Mouse (Mus musculus) heart, embryonic 16.5 days (tissue): Measurements from ENCODE around the gene Acp7. TPM values are rescaled to one million over a fixed set of nuclear protein-coding genes. Genes with fewer than 3 reads are reported as not detected.

ENCODE experiments used
- ATAC-seq: fragments of 200-750 bp; cut with Nextera tagmentation; replicated peaks from 2 replicates; pipeline ENCODE4 v1.8.0; 2017; ENCODE audit warnings: moderate number of reproducible peaks; ENCODE audit not compliant: insufficient read depth, low FRiP score; ENCODE audit errors: extremely low read depth
- H3K27ac ChIP-seq: fragments of 300-500 bp; sonication (generic); 2 replicates; pipeline ENCODE4 v1.5.1; 2014; ENCODE audit warnings: mild to moderate bottlenecking, low read length, control low read depth, moderate library complexity
- H3K27me3 ChIP-seq: fragments of 300-500 bp; sonication (generic); 2 replicates; pipeline ENCODE4 v1.6.1; 2014; ENCODE audit warnings: low read length, mixed read lengths; ENCODE audit not compliant: control insufficient read depth, insufficient read depth
- H3K36me3 ChIP-seq: fragments of 300-500 bp; sonication (generic); 2 replicates; pipeline ENCODE4 v1.6.1; 2014; ENCODE audit not compliant: control insufficient read depth, insufficient read depth
- H3K4me1 ChIP-seq: fragments of 300-500 bp; sonication (generic); 2 replicates; pipeline ENCODE4 v1.6.1; 2014; ENCODE audit warnings: low read length, mixed read lengths; ENCODE audit not compliant: control insufficient read depth, insufficient read depth
- H3K4me2 ChIP-seq: fragments of 300-500 bp; sonication (generic); 2 replicates; pipeline ENCODE4 v1.6.1; 2014; ENCODE audit warnings: low read depth, mild to moderate bottlenecking, control low read depth, low read length
- H3K4me3 ChIP-seq: fragments of 300-500 bp; sonication (generic); 2 replicates; pipeline ENCODE4 v1.5.1; 2014; ENCODE audit warnings: mild to moderate bottlenecking, control low read depth, low read length
- H3K9ac ChIP-seq: fragments of 300-500 bp; sonication (generic); 2 replicates; pipeline ENCODE4 v1.6.1; 2014; ENCODE audit warnings: low read length, control low read depth
- H3K9me3 ChIP-seq: fragments of 300-500 bp; sonication (generic); replicated peaks from 2 replicates; pipeline ENCODE4 v1.6.1; 2016; ENCODE audit warnings: low read length; ENCODE audit not compliant: control insufficient read depth
- WGBS: fragments of 180-500 bp; shearing (Covaris S2); extraction: QIAGEN DNeasy Blood & Tissue Kit; methylation state at CpG from one replicate; pipeline ENCODE4 v1.1.7; 2014; 5-methylcytosine and 5-hydroxymethylcytosine counted together
- polyA plus RNA-seq: library from polyadenylated mRNA; unstranded; fragments of >200 nt; fragmentation: Nextera tagmentation; extraction: Ambion mirVana; gene quantifications from 2 replicates; pipeline ENCODE4 v1.2.1, GENCODE M21; 2015

Gene Acp7
- polyA plus RNA-seq, 1 experiment from 2014 or later, result not detected

DNA sequence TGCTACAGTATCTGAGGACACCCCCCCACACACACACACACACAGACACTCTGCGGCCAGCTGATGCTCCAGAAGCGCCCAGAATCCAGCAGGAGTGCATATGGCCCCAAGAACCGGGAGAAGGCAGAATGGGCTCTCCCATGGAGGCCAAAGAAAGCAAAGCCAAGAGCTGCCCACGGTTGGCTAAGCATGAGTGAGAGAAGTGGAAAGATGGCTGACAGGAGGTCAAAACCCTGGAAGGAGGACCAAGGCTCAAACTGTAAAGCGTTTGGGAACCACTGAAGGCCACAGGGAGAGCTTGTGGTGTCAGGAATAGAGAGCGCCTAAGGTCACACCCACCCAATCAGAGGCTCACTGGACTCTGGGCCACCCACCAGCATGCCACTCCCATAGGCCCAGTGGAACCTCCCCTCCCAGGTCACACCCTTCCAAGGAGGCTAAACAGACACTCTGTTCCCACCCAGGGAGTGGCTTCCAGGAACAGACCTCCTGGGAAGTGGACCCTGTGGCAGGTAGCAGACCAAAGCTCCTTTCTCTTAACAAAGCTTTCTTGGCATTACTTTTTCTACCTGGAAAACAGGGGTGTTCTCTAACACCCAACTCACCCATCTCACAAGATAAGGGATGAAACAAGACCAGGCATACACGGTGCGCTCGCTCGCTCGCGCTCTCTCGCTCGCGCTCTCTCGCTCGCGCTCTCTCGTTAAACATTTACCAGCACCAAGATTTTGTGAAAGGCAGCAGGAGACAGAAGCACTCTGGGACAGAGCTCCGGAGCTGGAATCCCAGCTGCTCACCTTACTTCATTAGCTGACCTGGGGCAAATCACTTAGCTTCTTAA, 34.5 kb downstream of the Acp7 start:
- H3K9me3 ChIP-seq, result no peaks in the 10 kb centered on the region
- H3K4me3 ChIP-seq, result peak overlapping the region; percentile 78
- H3K36me3 ChIP-seq, result no peaks in the 10 kb centered on the region
- peak overlapping the region; percentile 83 for H3K4me2 ChIP-seq
- 48% methylated on average over 20 of the region's 20 CpGs for WGBS
- H3K27me3 ChIP-seq, result no peaks in the 10 kb centered on the region
- peak overlapping the region; percentile 7; the same call in 1 of the 2 replicates for H3K27ac ChIP-seq
- H3K4me1 ChIP-seq, result peaks cover 48% of the 10 kb centered on the region
- ATAC-seq, result no peak
- peak overlapping the region; percentile 86 for H3K9ac ChIP-seq

GRCm38 (mm10) chr7:28595751-28596435, 35.2 kb downstream of the Acp7 start:
- Histone ChIP-seq H3K4me2 (peak overlapping the region; percentile 83), H3K27ac (no peak overlapping the region), H3K27me3 (no peaks in the 10 kb centered on the region), H3K9ac (peak overlapping the region; percentile 11; the same call in 1 of the 2 replicates), H3K9me3 (no peaks in the 10 kb centered on the region), H3K36me3 (no peaks in the 10 kb centered on the region), H3K4me3 (no peak overlapping the region; the same call in 1 of the 2 replicates), H3K4me1 (peaks cover 44% of the 10 kb centered on the region)
- no peak for ATAC-seq
- WGBS, result 67% methylated on average over 8 of the region's 8 CpGs

DNA sequence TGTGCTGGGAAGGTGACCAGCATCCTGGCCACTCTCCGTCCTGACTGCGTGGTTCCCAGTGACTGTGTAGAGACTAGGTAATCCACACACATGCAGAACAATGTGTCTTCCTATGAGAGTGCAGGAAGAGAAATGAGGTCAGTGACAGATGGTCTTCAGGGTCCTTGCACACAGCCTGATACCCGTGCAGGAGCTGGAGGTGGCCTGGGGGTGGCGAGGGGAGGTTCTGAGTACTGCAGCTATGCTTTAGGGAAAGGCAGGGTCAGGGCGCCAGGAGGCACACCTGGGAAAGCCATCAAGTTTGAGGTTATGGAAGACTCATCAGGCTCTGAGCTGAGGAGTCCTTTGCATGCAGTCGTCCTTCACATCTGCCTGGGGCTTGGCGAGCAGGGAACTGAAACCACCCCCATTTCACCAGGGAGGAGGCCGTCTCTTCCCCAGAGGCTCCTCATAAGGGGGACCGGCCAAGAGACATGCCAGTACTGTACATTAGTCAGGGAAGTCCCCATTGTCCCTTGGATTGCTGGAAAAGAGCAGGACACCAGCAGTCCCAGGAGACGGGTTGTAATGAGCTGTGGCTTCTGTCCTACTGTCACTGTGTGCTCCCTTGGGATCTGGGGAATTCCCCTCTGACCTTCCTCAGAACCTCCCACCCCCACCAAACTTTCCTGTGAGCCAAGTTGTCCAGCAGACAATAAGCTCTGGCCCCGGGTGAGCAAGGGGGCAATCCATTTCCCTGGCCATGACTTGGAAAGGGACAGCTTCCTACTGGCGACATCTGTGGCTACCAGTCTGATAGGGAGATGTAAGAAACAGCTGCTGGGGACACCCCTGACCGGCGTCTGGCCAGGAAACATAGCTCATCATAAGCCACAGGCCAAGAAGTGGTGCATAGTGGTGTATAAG, 37.7 kb downstream of the Acp7 start:
- no peak overlapping the region; the same call in 1 of the 2 replicates for H3K9ac ChIP-seq
- H3K4me2 ChIP-seq, result no peak overlapping the region
- no peak for ATAC-seq
- H3K9me3 ChIP-seq, result no peaks in the 10 kb centered on the region
- WGBS, result 38% methylated on average over 14 of the region's 14 CpGs
- H3K27me3 ChIP-seq, result no peaks in the 10 kb centered on the region
- peaks cover 46% of the 10 kb centered on the region for H3K4me1 ChIP-seq
- H3K4me3 ChIP-seq, result no peak overlapping the region
- no peaks in the 10 kb centered on the region for H3K36me3 ChIP-seq
- H3K27ac ChIP-seq, result peak overlapping the region; percentile 28

DNA sequence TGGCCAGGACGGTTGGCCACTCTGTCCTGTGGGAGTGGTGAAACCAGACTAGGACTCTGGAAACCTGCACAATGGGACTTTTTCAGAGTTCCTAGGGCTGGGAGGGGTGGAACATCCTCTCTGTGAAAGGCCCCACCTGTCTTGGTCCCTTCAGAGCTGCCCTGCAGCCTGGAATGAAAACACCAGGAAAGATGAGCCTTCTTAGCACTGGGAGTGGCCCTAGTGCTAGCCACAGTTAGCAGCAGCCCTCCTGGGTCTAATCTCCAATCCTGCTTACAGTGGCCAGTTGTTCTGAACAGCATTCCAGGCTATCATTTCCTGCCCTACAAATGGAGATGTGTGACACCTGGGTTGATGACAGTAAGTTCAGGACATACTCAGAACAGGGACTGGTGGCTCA, 39.3 kb downstream of the Acp7 start:
- H3K27me3 ChIP-seq, result no peaks in the 10 kb centered on the region
- H3K9ac ChIP-seq, result no peak overlapping the region
- H3K27ac ChIP-seq, result no peak overlapping the region
- ATAC-seq, result no peak
- H3K4me1 ChIP-seq, result peaks cover 57% of the 10 kb centered on the region
- no peak overlapping the region for H3K4me2 ChIP-seq
- no peak overlapping the region for H3K4me3 ChIP-seq
- H3K9me3 ChIP-seq, result no peaks in the 10 kb centered on the region
- no peaks in the 10 kb centered on the region for H3K36me3 ChIP-seq
- 50% methylated on average over 1 of the region's 1 CpGs for WGBS

GRCm38 (mm10) chr7:28587644-28588043, 43.5 kb downstream of the Acp7 start:
- H3K9ac ChIP-seq, result peak overlapping the region; percentile 27
- H3K4me1 ChIP-seq, result peaks cover 53% of the 10 kb centered on the region

DNA sequence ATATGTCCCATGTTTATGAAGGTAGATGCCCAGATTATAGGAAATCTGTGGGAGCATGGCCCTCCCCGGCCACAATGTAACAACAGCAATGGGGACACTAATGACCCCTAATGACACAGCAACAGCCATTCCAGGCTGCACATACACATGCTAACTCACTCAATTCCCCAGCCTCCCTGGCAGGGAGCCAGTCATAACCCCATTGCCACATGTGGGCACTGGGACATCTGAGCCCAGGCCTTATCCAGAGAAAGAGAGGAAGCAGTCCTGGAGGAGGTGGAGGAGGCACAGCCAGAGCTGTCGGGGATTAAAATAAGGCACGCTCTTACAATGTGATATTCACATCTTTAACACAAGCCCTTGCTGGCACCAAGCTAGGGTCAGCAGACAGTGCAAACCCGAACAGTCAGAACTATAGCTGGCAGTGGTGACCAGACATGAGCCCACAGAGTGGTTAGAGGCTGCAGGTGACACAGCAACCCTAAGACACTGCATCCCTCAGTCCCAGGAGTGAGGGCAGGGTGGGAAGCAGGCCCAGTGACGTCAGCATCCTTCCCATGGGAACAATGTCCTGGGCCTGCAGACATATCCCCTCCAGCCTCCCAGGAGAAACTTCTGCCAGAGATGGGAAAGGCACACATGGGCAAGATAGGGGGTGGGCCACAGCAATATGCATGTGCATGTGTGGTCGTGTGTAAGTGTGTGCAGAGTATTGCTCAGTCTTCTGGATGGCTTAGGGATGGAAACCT, 44.3 kb downstream of the Acp7 start:
- peak; percentile 1; the same call in 1 of the 2 replicates for ATAC-seq
- H3K4me2 ChIP-seq, result no peak overlapping the region

More at GRCm38 (mm10) chr7:28587644-28588043, 43.5 kb downstream of the Acp7 start:
- ATAC-seq, result peak; percentile 56; the same call in 1 of the 2 replicates
- Histone ChIP-seq H3K4me2 (no peak overlapping the region), H3K9me3 (no peaks in the 10 kb centered on the region), H3K27me3 (no peaks in the 10 kb centered on the region), H3K4me3 (no peak overlapping the region), H3K27ac (peak overlapping the region; percentile 6), H3K36me3 (no peaks in the 10 kb centered on the region)

GRCm38 (mm10) chr7:28585001-28585400, 46.1 kb downstream of the Acp7 start:
- Histone ChIP-seq H3K9ac (0 out of 2 replicates have a peak overlapping the region, but pooled peaks have one; percentile 6), H3K4me3 (no peak overlapping the region)

More for the DNA sequence above, 44.3 kb downstream of the Acp7 start:
- H3K4me3 ChIP-seq, result no peak overlapping the region
- no peaks in the 10 kb centered on the region for H3K36me3 ChIP-seq
- WGBS, result 41% methylated on average over 6 of the region's 6 CpGs
- no peaks in the 10 kb centered on the region for H3K9me3 ChIP-seq
- H3K27me3 ChIP-seq, result no peaks in the 10 kb centered on the region
- H3K9ac ChIP-seq, result 0 out of 2 replicates have a peak overlapping the region, but pooled peaks have one; percentile 13
- H3K27ac ChIP-seq, result peak overlapping the region; percentile 6
- H3K4me1 ChIP-seq, result peaks cover 45% of the 10 kb centered on the region

DNA sequence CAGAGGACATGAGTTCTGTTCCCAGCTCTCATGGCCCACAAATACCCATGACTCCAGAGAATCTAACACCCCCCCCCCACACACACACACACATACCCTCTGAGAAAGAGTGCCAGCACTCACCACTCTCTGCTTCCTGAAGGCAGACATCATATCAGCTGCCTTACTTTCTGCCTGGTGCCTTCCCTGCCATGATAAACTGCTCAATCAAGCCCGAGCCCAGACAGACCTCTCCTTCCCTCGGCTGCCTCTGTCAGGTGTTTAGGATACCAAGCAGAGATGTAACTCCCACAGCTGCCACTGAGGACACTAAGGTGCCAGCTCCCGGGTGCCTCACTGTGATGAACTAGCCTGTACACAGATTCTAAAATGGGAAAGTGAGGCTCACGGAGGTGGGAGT, 46.7 kb downstream of the Acp7 start:
- no peak overlapping the region for H3K4me3 ChIP-seq
- no peak overlapping the region for H3K4me2 ChIP-seq
- H3K9me3 ChIP-seq, result no peaks in the 10 kb centered on the region
- peaks cover 51% of the 10 kb centered on the region for H3K4me1 ChIP-seq
- H3K9ac ChIP-seq, result no peak overlapping the region
- H3K36me3 ChIP-seq, result no peaks in the 10 kb centered on the region
- H3K27ac ChIP-seq, result peak overlapping the region; percentile 28; the same call in 1 of the 2 replicates
- WGBS, result 24% methylated on average over 4 of the region's 4 CpGs
- no peaks in the 10 kb centered on the region for H3K27me3 ChIP-seq
- ATAC-seq, result no peak

More at GRCm38 (mm10) chr7:28585001-28585400, 46.1 kb downstream of the Acp7 start:
- WGBS, result 59% methylated on average over 6 of the region's 6 CpGs
- H3K27ac ChIP-seq, result no peak overlapping the region
- H3K36me3 ChIP-seq, result no peaks in the 10 kb centered on the region
- H3K9me3 ChIP-seq, result no peaks in the 10 kb centered on the region
- H3K4me2 ChIP-seq, result no peak overlapping the region
- no peaks in the 10 kb centered on the region for H3K27me3 ChIP-seq
- no peak for ATAC-seq
- H3K4me1 ChIP-seq, result peaks cover 46% of the 10 kb centered on the region
